Mouse (Mus musculus) thymus, adult 2 months (tissue): ENCODE data around the gene Frmpd4. TPM values are rescaled to one million over a fixed set of nuclear protein-coding genes. Genes with fewer than 3 reads are reported as not detected.

Experiments
- DNase-seq: peaks from one replicate; pipeline ENCODE4 v3.0.0; 2021
- H3K27ac ChIP-seq: fragments of 200-500 bp; 2 replicates; pipeline ENCODE4 v1.5.1; 2012; ENCODE audit warnings: low read length, control low read depth; ENCODE audit not compliant: control insufficient read depth, insufficient read depth
- H3K27me3 ChIP-seq: fragments of 200-500 bp; 2 replicates; pipeline ENCODE4 v1.6.1; 2012; ENCODE audit warnings: mild to moderate bottlenecking, low read length, moderate library complexity, mixed read lengths; ENCODE audit not compliant: control insufficient read depth, insufficient read depth
- H3K36me3 ChIP-seq: fragments of 200-500 bp; 2 replicates; pipeline ENCODE4 v1.6.1; 2012; ENCODE audit warnings: mild to moderate bottlenecking, low read length, moderate library complexity; ENCODE audit not compliant: control insufficient read depth, insufficient read depth
- H3K4me1 ChIP-seq: fragments of 200-500 bp; replicated peaks from 2 replicates; pipeline ENCODE4 v1.6.1; 2012; ENCODE audit warnings: low read length; ENCODE audit not compliant: control insufficient read depth, insufficient read depth
- H3K4me3 ChIP-seq: fragments of 200-500 bp; 2 replicates; pipeline ENCODE4 v1.5.1; 2012; ENCODE audit warnings: mild to moderate bottlenecking, low read length, control low read depth, moderate library complexity; ENCODE audit not compliant: control insufficient read depth, insufficient read depth
- CTCF ChIP-seq: fragments of 200-500 bp; IDR thresholded peaks from 2 replicates; pipeline ENCODE4 v1.5.1; 2012; ENCODE audit warnings: mild to moderate bottlenecking, control low read depth, low read length, moderate library complexity, borderline replicate concordance; ENCODE audit not compliant: control insufficient read depth, poor library complexity, insufficient read depth; ENCODE audit errors: extremely low read depth
- POLR2A ChIP-seq: fragments of 200-500 bp; IDR thresholded peaks from 2 replicates; pipeline ENCODE4 v1.6.1; 2012; ENCODE audit warnings: mild to moderate bottlenecking, low read length, control low read depth, moderate library complexity; ENCODE audit not compliant: control insufficient read depth, poor library complexity, insufficient read depth; ENCODE audit errors: extremely low read depth
- WGBS: fragments of 180-500 bp; shearing (Covaris S2); methylation state at CpG from one replicate; pipeline ENCODE4 v1.1.7; 2018; 5-methylcytosine and 5-hydroxymethylcytosine counted together
- polyA plus RNA-seq: library from polyadenylated mRNA; depleted of rRNA; stranded (reverse); fragments of >200 nt; gene quantifications from 2 replicates; pipeline ENCODE4 v1.2.3, GENCODE M21; 2012

Frmpd4 gene
- polyA plus RNA-seq, 1 experiment = 0.03 TPM

GRCm38 (mm10) chrX:168020574-168021145, 556.4 kb downstream of the Frmpd4 start:
- 84% methylated on average over 4 of the region's 4 CpGs for WGBS
- no peak for TF ChIP-seq POLR2A
- TF ChIP-seq CTCF = no peak
- Histone ChIP-seq H3K4me3 (no peak overlapping the region), H3K4me1 (no peaks in the 10 kb centered on the region), H3K36me3 (no peaks in the 10 kb centered on the region), H3K27me3 (no peaks in the 10 kb centered on the region), H3K27ac (no peak overlapping the region)
- DNase-seq = no peak

GRCm38 (mm10) chrX:168017792-168018191, 559.2 kb downstream of the Frmpd4 start:
- no peak overlapping the region for H3K4me3 ChIP-seq
- H3K27ac ChIP-seq = no peak overlapping the region
- 89% methylated on average over 3 of the region's 3 CpGs for WGBS
- no peaks in the 10 kb centered on the region for H3K27me3 ChIP-seq
- no peak for DNase-seq
- TF ChIP-seq CTCF (no peak), POLR2A (no peak)
- no peaks in the 10 kb centered on the region for H3K36me3 ChIP-seq
- no peaks in the 10 kb centered on the region for H3K4me1 ChIP-seq

- Histone ChIP-seq H3K4me3 (no peak overlapping the region), H3K27ac (no peak overlapping the region), H3K36me3 (no peaks in the 10 kb centered on the region), H3K27me3 (no peaks in the 10 kb centered on the region), H3K4me1 (no peaks in the 10 kb centered on the region)
- DNase-seq = no peak
- TF ChIP-seq POLR2A (no peak), CTCF (no peak)
These were observed 592.2 kb downstream of the Frmpd4 start for GRCm38 (mm10) chrX:167984835-167985234.

- DNase-seq = no peak
- H3K27ac ChIP-seq = no peak overlapping the region
- 91% methylated on average over 2 of the region's 2 CpGs for WGBS
These were observed 625.8 kb downstream of the Frmpd4 start for GRCm38 (mm10) chrX:167951207-167951606.

GRCm38 (mm10) chrX:167909483-167909882, 667.5 kb downstream of the Frmpd4 start:
- TF ChIP-seq POLR2A = no peak
- no peak for TF ChIP-seq CTCF
- no peak overlapping the region for H3K4me3 ChIP-seq
- no peaks in the 10 kb centered on the region for H3K27me3 ChIP-seq

More at GRCm38 (mm10) chrX:167951207-167951606, 625.8 kb downstream of the Frmpd4 start:
- no peak for TF ChIP-seq POLR2A
- TF ChIP-seq CTCF = no peak
- no peaks in the 10 kb centered on the region for H3K27me3 ChIP-seq
- H3K36me3 ChIP-seq = no peaks in the 10 kb centered on the region
- H3K4me1 ChIP-seq = no peaks in the 10 kb centered on the region
- H3K4me3 ChIP-seq = no peak overlapping the region

GRCm38 (mm10) chrX:167901046-167901445, 676.0 kb downstream of the Frmpd4 start:
- Histone ChIP-seq H3K36me3 (no peaks in the 10 kb centered on the region), H3K4me1 (no peaks in the 10 kb centered on the region), H3K27me3 (no peaks in the 10 kb centered on the region), H3K27ac (no peak overlapping the region), H3K4me3 (no peak overlapping the region)
- WGBS = 90% methylated on average over 3 of the region's 3 CpGs
- no peak for DNase-seq
- no peak for TF ChIP-seq POLR2A

More at GRCm38 (mm10) chrX:167909483-167909882, 667.5 kb downstream of the Frmpd4 start:
- no peak overlapping the region for H3K27ac ChIP-seq
- no peaks in the 10 kb centered on the region for H3K36me3 ChIP-seq
- no peaks in the 10 kb centered on the region for H3K4me1 ChIP-seq
- no peak for DNase-seq

DNA sequence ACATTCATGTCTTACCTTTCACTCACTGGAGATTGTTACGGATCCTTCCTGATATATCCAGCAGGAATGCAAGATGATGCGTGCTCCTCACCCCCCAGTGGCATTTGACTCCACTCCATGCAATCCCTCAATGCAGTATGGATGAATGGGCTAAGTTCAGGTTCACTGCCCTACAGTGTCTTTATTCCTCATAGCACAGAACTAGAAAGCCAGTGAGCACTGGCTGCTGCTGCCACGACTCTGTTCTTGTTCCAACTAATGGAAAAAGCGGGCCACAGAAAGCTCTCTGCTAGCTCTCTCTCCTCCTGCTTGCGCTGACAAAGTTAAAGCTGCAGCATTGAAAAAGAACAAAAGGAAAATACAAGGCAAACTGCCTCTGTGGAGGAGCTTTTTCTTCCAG, 722.2 kb downstream of the Frmpd4 start:
- 83% methylated on average over 5 of the region's 5 CpGs for WGBS
- no peaks in the 10 kb centered on the region for H3K27me3 ChIP-seq
- H3K4me1 ChIP-seq = no peaks in the 10 kb centered on the region
- TF ChIP-seq CTCF = no peak
- TF ChIP-seq POLR2A = no peak
- H3K27ac ChIP-seq = no peak overlapping the region
- H3K4me3 ChIP-seq = no peak overlapping the region
- no peak for DNase-seq
- H3K36me3 ChIP-seq = no peaks in the 10 kb centered on the region
